Mouse (Mus musculus) ES-E14 (cell line): ENCODE results near the gene Rsbn1. TPM values are rescaled to one million over a fixed set of nuclear protein-coding genes. Genes with fewer than 3 reads are reported as not detected.

Experiments used
- DNase-seq: peaks from one replicate; pipeline ENCODE4 v3.0.0-alpha.2; 2013; ENCODE audit warnings: low read depth, low spot score
- H3K27ac ChIP-seq: 2 replicates; pipeline ENCODE4 v1.5.1; 2012; ENCODE audit warnings: low read depth, mild to moderate bottlenecking, low read length, moderate library complexity, mixed read lengths; ENCODE audit not compliant: poor library complexity, insufficient read depth, severe bottlenecking
- H3K36me3 ChIP-seq: 2 replicates; pipeline ENCODE4 v1.6.1; 2012; ENCODE audit warnings: mild to moderate bottlenecking, low read length, moderate library complexity, mixed read lengths; ENCODE audit not compliant: control insufficient read depth, poor library complexity, insufficient read depth, severe bottlenecking
- H3K4me1 ChIP-seq, 2 experiments: fragments of 150-350 bp in 1 of 2; sonication (generic) in 1 of 2; 2 replicates each; pipeline ENCODE4 v1.6.1; 2012; ENCODE audit warnings: low read length in 2 of 2, mild to moderate bottlenecking in 1 of 2, mixed read lengths in 1 of 2; ENCODE audit not compliant: control insufficient read depth in 2 of 2, insufficient read depth in 2 of 2, poor library complexity in 1 of 2
- H3K4me3 ChIP-seq, 2 experiments: fragments of 150-350 bp in 1 of 2; sonication (generic) in 1 of 2; 2 replicates each; pipeline ENCODE4 v1.5.1; 2012; ENCODE audit warnings: low read length in 2 of 2, low read depth in 1 of 2, mild to moderate bottlenecking in 1 of 2, mixed read lengths in 1 of 2; ENCODE audit not compliant: insufficient read depth in 1 of 2, poor library complexity in 1 of 2, severe bottlenecking in 1 of 2
- H3K9ac ChIP-seq: 2 replicates; pipeline ENCODE4 v1.6.1; 2012; ENCODE audit warnings: low read depth, mild to moderate bottlenecking, low read length, mixed read lengths; ENCODE audit not compliant: poor library complexity, insufficient read depth, severe bottlenecking
- H3K9me3 ChIP-seq: fragments of 150-350 bp; sonication (generic); 2 replicates; pipeline ENCODE4 v1.6.1; 2012; ENCODE audit warnings: low read depth, mild to moderate bottlenecking, low read length; ENCODE audit not compliant: control insufficient read depth, insufficient read depth
- CHD2 ChIP-seq: IDR thresholded peaks from 2 replicates; pipeline ENCODE4 v1.6.1; 2014; ENCODE audit warnings: mild to moderate bottlenecking, low read depth, low read length, inconsistent platforms
- HCFC1 ChIP-seq: IDR thresholded peaks from 2 replicates; pipeline ENCODE4 v1.6.1; 2012; ENCODE audit warnings: low read length, inconsistent platforms, borderline replicate concordance; ENCODE audit not compliant: insufficient read depth
- MAFK ChIP-seq: IDR thresholded peaks from 2 replicates; pipeline ENCODE4 v1.6.1; 2014; ENCODE audit warnings: mild to moderate bottlenecking, low read depth, low read length, inconsistent platforms; ENCODE audit not compliant: insufficient read depth
- ZC3H11A ChIP-seq: IDR thresholded peaks from 2 replicates; pipeline ENCODE4 v1.6.1; 2012; ENCODE audit warnings: low read depth, mild to moderate bottlenecking, inconsistent platforms, low read length, borderline replicate concordance
- ZNF384 ChIP-seq: IDR thresholded peaks from 2 replicates; pipeline ENCODE4 v1.6.1; 2012; ENCODE audit warnings: low read depth, low read length, inconsistent platforms
- in situ Hi-C, 2 experiments: fragments of 600-800 bp; cut with MboI; formaldehyde crosslinking; loops; one replicate each; pipeline ENCODE4 v1.15.1; 2025; ENCODE audit warnings: low sequenced_read_pairs in 2 of 2, inconsistent platforms in 1 of 2; ENCODE audit not compliant: unreplicated experiment in 2 of 2
- total RNA-seq: library from RNA; depleted of rRNA; stranded (reverse); fragments of 300-350 nt; gene quantifications from 2 replicates; pipeline ENCODE4 v1.2.3, GENCODE M21; 2012

Gene Rsbn1
- total RNA-seq, 1 experiment, result 14.4 TPM

GRCm38 (mm10) chr3:103915509-103915896, 1.6 kb downstream of the Rsbn1 start:
- peak overlapping the region; percentile 87; the same call in 1 of the 2 replicates for H3K9ac ChIP-seq
- in situ Hi-C loops, result no loop called here
- DNase-seq, result no peak
- no peaks in the 10 kb centered on the region for H3K9me3 ChIP-seq
- no peak for TF ChIP-seq MAFK
- TF ChIP-seq CHD2, result no peak
- no peak for TF ChIP-seq ZNF384
- no peak for TF ChIP-seq ZC3H11A
- TF ChIP-seq HCFC1, result no peak
- H3K36me3 ChIP-seq, result no peaks in the 10 kb centered on the region
- no peak overlapping the region for H3K27ac ChIP-seq
- H3K4me1 ChIP-seq, result peaks cover 0 to 3% of the 10 kb centered on the region in 2 experiments; a peak in 1 of 4 replicates
- H3K4me3 ChIP-seq, result peak overlapping the region; percentile 77 to 91

GRCm38 (mm10) chr3:103916205-103916838, 2.4 kb downstream of the Rsbn1 start:
- TF ChIP-seq MAFK (no peak), ZC3H11A (no peak), ZNF384 (no peak), HCFC1 (no peak), CHD2 (no peak)
- DNase-seq, result no peak
- Histone ChIP-seq H3K9ac (no peak overlapping the region), H3K4me1 (peaks cover 0 to 3% of the 10 kb centered on the region in 2 experiments; a peak in 1 of 4 replicates), H3K9me3 (no peaks in the 10 kb centered on the region), H3K36me3 (no peaks in the 10 kb centered on the region), H3K27ac (no peak overlapping the region), H3K4me3 (peak overlapping the region in 1 of 2 experiments; percentile 77; a peak in 2 of 4 replicates)
- in situ Hi-C loops, result no loop called here

DNA sequence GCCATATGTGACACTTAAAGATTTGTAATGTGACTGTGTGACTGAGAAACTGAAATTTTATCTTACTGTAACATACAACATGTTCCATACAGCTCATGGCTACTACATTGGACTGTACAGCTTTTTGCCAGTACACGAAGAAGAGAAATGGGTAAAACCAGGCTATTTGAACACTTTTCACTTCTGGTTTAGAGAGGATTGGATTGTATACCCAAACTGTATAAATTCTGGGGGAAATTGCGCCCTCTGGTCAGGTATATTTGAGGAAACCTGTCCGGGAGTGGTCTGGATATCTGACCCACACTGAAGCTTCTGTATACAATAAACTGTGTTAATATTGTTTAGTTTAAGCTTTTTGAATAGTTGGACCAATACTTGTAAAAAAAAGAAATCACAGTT, 2.9 kb downstream of the Rsbn1 start:
- no peak overlapping the region for H3K27ac ChIP-seq
- no peak overlapping the region for H3K9ac ChIP-seq
- in situ Hi-C loops, result no loop called here
- TF ChIP-seq MAFK (no peak), HCFC1 (no peak), CHD2 (no peak), ZC3H11A (no peak), ZNF384 (no peak)
- H3K4me1 ChIP-seq, result peaks cover 0 to 3% of the 10 kb centered on the region in 2 experiments; a peak in 1 of 4 replicates
- H3K36me3 ChIP-seq, result no peaks in the 10 kb centered on the region
- no peak overlapping the region for H3K4me3 ChIP-seq
- H3K9me3 ChIP-seq, result no peaks in the 10 kb centered on the region
- no peak for DNase-seq

- in situ Hi-C loops, result no loop called here
- no peaks in the 10 kb centered on the region for H3K36me3 ChIP-seq
- no peak for DNase-seq
- no peaks in the 10 kb centered on the region for H3K9me3 ChIP-seq
- TF ChIP-seq MAFK (no peak), HCFC1 (no peak), CHD2 (no peak), ZNF384 (no peak), ZC3H11A (no peak)
- no peaks in the 10 kb centered on the region; a peak in 1 of 4 replicates for H3K4me1 ChIP-seq
- H3K9ac ChIP-seq, result no peak overlapping the region
- no peak overlapping the region for H3K4me3 ChIP-seq
- H3K27ac ChIP-seq, result no peak overlapping the region
Measured at GRCm38 (mm10) chr3:103920094-103920493, 6.2 kb downstream of the Rsbn1 start.
